Mouse (Mus musculus) CD4-positive, CD25-positive, alpha-beta regulatory T cell, adult 4 months (primary cell): ENCODE data around the gene Cdk4. TPM values are rescaled to one million over a fixed set of nuclear protein-coding genes. Genes with fewer than 3 reads are reported as not detected.
A peak's percentile ranks its signal among the peaks of the same experiment; 100 is the strongest.
"Not testable (repeated sequence)": the region's sequence is repeated elsewhere in the genome, so short reads cannot be mapped to it uniquely, and the experiment has no call there.

Source experiments
- ATAC-seq: one replicate; pipeline ENCODE4 v1.8.0; 2017
- polyA plus RNA-seq, 2 experiments: library from polyadenylated mRNA; unstranded; fragments of 100-300 nt; shearing (Covaris generic); gene quantifications; one replicate each; pipeline ENCODE4 v1.2.1; 2017

Gene Cdk4
- polyA plus RNA-seq, 2 experiments from 2014 or later = 294 to 347 TPM

GRCm38 (mm10) chr10:127058161-127058560 is 5.2 kb upstream of the Cdk4 start:
- ATAC-seq = peak; percentile 63

- ATAC-seq = no peak
These were observed 4.6 kb upstream of the Cdk4 start for GRCm38 (mm10) chr10:127058708-127059107.

- ATAC-seq = no peak
These were observed 4.0 kb upstream of the Cdk4 start for GRCm38 (mm10) chr10:127059174-127059967.

- peak; percentile 44 for ATAC-seq
These were observed 3.1 kb upstream of the Cdk4 start, which contains the start of gene March9 for GRCm38 (mm10) chr10:127059968-127060916. March9 (minus strand) TSS chr10:127060184.

- no peak for ATAC-seq
These were observed 2.2 kb upstream of the Cdk4 start for GRCm38 (mm10) chr10:127061085-127061484.

- ATAC-seq = no peak
These were observed 1.8 kb upstream of the Cdk4 start for GRCm38 (mm10) chr10:127061513-127061912.

- ATAC-seq = not testable (repeated sequence)
These were observed 1.2 kb upstream of the Cdk4 start for GRCm38 (mm10) chr10:127062101-127062500.

- ATAC-seq = no peak
These were observed 831 bp upstream of the Cdk4 start for GRCm38 (mm10) chr10:127062503-127062902.

GRCm38 (mm10) chr10:127063913-127064870 is 858 bp downstream of the Cdk4 start:
- ATAC-seq = no peak

- ATAC-seq = no peak
These were observed 2.6 kb downstream of the Cdk4 start for GRCm38 (mm10) chr10:127065981-127066380.

- ATAC-seq = no peak
These were observed 3.2 kb downstream of the Cdk4 start for GRCm38 (mm10) chr10:127066519-127067018.

GRCm38 (mm10) chr10:127068360-127069038 is 5.2 kb downstream of the Cdk4 start:
- no peak for ATAC-seq

GRCm38 (mm10) chr10:127069281-127070189 is 6.2 kb downstream of the Cdk4 start:
- ATAC-seq = peak; percentile 14

GRCm38 (mm10) chr10:127070190-127071121 is 7.1 kb downstream of the Cdk4 start, which contains the start of gene Tspan31:
Tspan31 (minus strand) TSS chr10:127070264.
- peak; percentile 77 for ATAC-seq

GRCm38 (mm10) chr10:127071203-127071602 is 7.9 kb downstream of the Cdk4 start:
- ATAC-seq = no peak

- not testable (repeated sequence) for ATAC-seq
These were observed 8.9 kb downstream of the Cdk4 start for GRCm38 (mm10) chr10:127072270-127072669.

- not testable (repeated sequence) for ATAC-seq
These were observed 9.6 kb downstream of the Cdk4 start for GRCm38 (mm10) chr10:127072969-127073368.

GRCm38 (mm10) chr10:127073981-127074380 is 10.6 kb downstream of the Cdk4 start:
- no peak for ATAC-seq

- ATAC-seq = peak; percentile 85
These were observed 11.7 kb downstream of the Cdk4 start, which contains the start of gene Agap2 for GRCm38 (mm10) chr10:127075080-127075479. Agap2 (plus strand) TSS chr10:127075284.
